Comparison of ENCODE assay signal across 20 mouse cellular contexts in genomic region chr6:83836826-83837225, GRCm38 (mm10).
"Had no signal": no experiment of that assay in that cellular context is flagged by ENCODE, and none has a peak within 500 bp of the region (broad histone marks: within the 10 kb centered on the region; RNA-seq: fewer than 3 reads in every experiment).

No protein-coding gene starts in this region.

- H3K4me2 ChIP-seq: lung, embryonic 15.5 days; midbrain, embryonic 11.5 days; midbrain, embryonic 13.5 days; midbrain, embryonic 15.5 days; neural tube, embryonic 12.5 days had no signal

- H3K4me3 ChIP-seq: lung, embryonic 15.5 days; megakaryocyte, embryonic 14.5 days; midbrain, embryonic 13.5 days; midbrain, embryonic 15.5 days; neural tube, embryonic 12.5 days had no signal

- ATAC-seq: liver, postnatal 0 days; lung, postnatal 0 days; midbrain, embryonic 13.5 days; midbrain, embryonic 15.5 days had no signal

- DNase-seq: liver, postnatal 0 days; lung, adult 2 months; lung, postnatal 14 days; lung, postnatal 36 days; retina, postnatal 1 day; right cerebral cortex, adult 18-20 months; right cerebral cortex, postnatal 25 days; right cerebral cortex, postnatal 4 days; spleen, adult 18-20 months; thymus, adult 18-20 months; thymus, postnatal 14 days; thymus, postnatal 36 days had no signal

- H3K9me3 ChIP-seq: lung, embryonic 15.5 days; midbrain, embryonic 13.5 days; midbrain, embryonic 15.5 days; neural tube, embryonic 12.5 days had no signal

- H3K9ac ChIP-seq: liver, postnatal 0 days; lung, embryonic 15.5 days; midbrain, embryonic 13.5 days; midbrain, embryonic 15.5 days; neural tube, embryonic 12.5 days had no signal

- H3K27me3 ChIP-seq: lung, embryonic 15.5 days; midbrain, embryonic 13.5 days; midbrain, embryonic 15.5 days; neural tube, embryonic 12.5 days had no signal

- H3K36me3 ChIP-seq: lung, embryonic 15.5 days; midbrain, embryonic 13.5 days; midbrain, embryonic 15.5 days; neural tube, embryonic 12.5 days had no signal

- H3K27ac ChIP-seq: lung, embryonic 15.5 days; macrophage; midbrain, embryonic 13.5 days; midbrain, embryonic 15.5 days; neural tube, embryonic 12.5 days had no signal
